Mouse (Mus musculus) kidney, adult 2 months (tissue): ENCODE results near the gene Nub1.

Experiments used
- CTCF ChIP-seq: fragments of 200-500 bp; conservative IDR thresholded peaks from 2 replicates; pipeline ENCODE4 v1.5.1; 2011; ENCODE audit warnings: low read depth, mild to moderate bottlenecking, control low read depth, low read length, moderate library complexity, mixed read lengths; ENCODE audit not compliant: insufficient read depth, insufficient read length
- POLR2A ChIP-seq: fragments of 200-500 bp; IDR thresholded peaks from one replicate; pipeline ENCODE4 v1.6.1; 2011; ENCODE audit warnings: low read depth, low read length, control low read depth

GRCm38 (mm10) chr5:24730986-24731385 is 45.7 kb downstream of the Nub1 start:
- TF ChIP-seq CTCF = no peak
- no peak for TF ChIP-seq POLR2A
